In the genomic region with DNA sequence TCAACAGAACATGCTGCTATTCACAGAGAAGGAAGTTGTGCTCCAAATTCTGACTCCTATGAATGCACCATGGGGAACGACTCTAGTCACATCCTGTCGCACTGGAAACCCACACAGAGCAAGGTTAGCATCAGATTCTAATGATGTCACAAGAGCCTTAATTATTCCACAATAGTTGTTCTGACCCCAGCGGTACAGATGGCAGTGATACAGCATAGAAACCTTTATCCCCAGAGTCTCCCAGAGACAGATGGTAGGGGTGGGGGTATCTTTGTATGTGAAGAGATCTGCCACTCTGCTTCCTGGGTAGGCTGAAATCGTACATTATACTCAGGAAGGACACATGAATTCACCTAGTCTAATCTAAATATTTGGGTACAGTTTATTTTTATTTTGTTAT, we compare ENCODE assay signal across 16 mouse cellular contexts.
A peak's percentile ranks its signal among the peaks of the same experiment; 100 is the strongest.
DNase-seq lines count a peak whose midpoint lies in the region; ATAC-seq and TF ChIP-seq lines count a peak whose summit lies in the region.
"Had no signal": no experiment of that assay in that cellular context is flagged by ENCODE, and none has a peak within 500 bp of the region (broad histone marks: within the 10 kb centered on the region; RNA-seq: fewer than 3 reads in every experiment).

No protein-coding gene starts in this region.

- TF ChIP-seq POLR2A in thymus, adult 2 months (IDR thresholded peaks at IDR 0.05; ENCODE audit: control insufficient read depth, extremely low read depth, insufficient read depth, low read length, poor library complexity): no peak

- no peak for DNase-seq in embryonic facial prominence, embryonic 11.5 days (ENCODE audit: low spot score)
- DNase-seq in embryonic facial prominence, embryonic 10.5 days (ENCODE audit: low spot score): no peak
- peak; percentile 22 for DNase-seq in left cerebral cortex, postnatal 4 days
- no peak for DNase-seq in left cerebral cortex, adult 11 months (ENCODE audit: low spot score)
- no peak for DNase-seq in embryonic facial prominence, embryonic 14.5 days (ENCODE audit: low spot score)
- no peak for DNase-seq in midbrain, embryonic 14.5 days
- no peak for DNase-seq in thymus, adult 2 months
- no peak for DNase-seq in stomach, postnatal 0 days (ENCODE audit: low spot score)
- DNase-seq: cerebellum, postnatal 25 days; kidney, adult 18-20 months; kidney, postnatal 10 days; lung, postnatal 10 days; right cerebral cortex, postnatal 4 days; thymus, adult 18-20 months had no signal

- H3K27me3 ChIP-seq in embryonic facial prominence, embryonic 11.5 days (ENCODE audit: control insufficient read depth, insufficient read depth, low read length): no peaks in the 10 kb centered on the region
- no peaks in the 10 kb centered on the region for H3K27me3 ChIP-seq in embryonic facial prominence, embryonic 10.5 days (replicated peaks; ENCODE audit: low read depth, poor library complexity, severe bottlenecking)
- no peaks in the 10 kb centered on the region for H3K27me3 ChIP-seq in embryonic facial prominence, embryonic 14.5 days (replicated peaks; ENCODE audit: control insufficient read depth, insufficient read depth, low read length)
- H3K27me3 ChIP-seq in midbrain, embryonic 14.5 days (ENCODE audit: control insufficient read depth, insufficient read depth, low read length): no peaks in the 10 kb centered on the region
- H3K27me3 ChIP-seq in thymus, adult 2 months (ENCODE audit: control insufficient read depth, insufficient read depth, low read length): no peaks in the 10 kb centered on the region
- no peaks in the 10 kb centered on the region for H3K27me3 ChIP-seq in stomach, postnatal 0 days (ENCODE audit: control insufficient read depth, insufficient read depth, low read length)
- H3K27me3 ChIP-seq: CH12.LX; embryonic facial prominence, embryonic 12.5 days had no signal

- intact Hi-C loops in left cerebral cortex, postnatal 4 days (cut with DNase I): no loop called here

- 0 out of 2 replicates have a peak, but pooled peaks have one; percentile 59 for ATAC-seq in embryonic facial prominence, embryonic 11.5 days (replicated peaks; ENCODE audit: insufficient number of reproducible peaks, low FRiP score, low TSS enrichment, low read depth)
- peak; percentile 84 for ATAC-seq in embryonic facial prominence, embryonic 14.5 days (ENCODE audit: low read depth)
- ATAC-seq in midbrain, embryonic 14.5 days (ENCODE audit: low FRiP score, low TSS enrichment): peak; percentile 63; the same call in 1 of the 2 replicates
- no peak for ATAC-seq in stomach, postnatal 0 days (ENCODE audit: low FRiP score, low TSS enrichment)

- H3K4me3 ChIP-seq in embryonic facial prominence, embryonic 11.5 days (ENCODE audit: low read depth, low read length): no peak overlapping the region
- H3K4me3 ChIP-seq in embryonic facial prominence, embryonic 10.5 days: no peak overlapping the region
- no peak overlapping the region for H3K4me3 ChIP-seq in embryonic facial prominence, embryonic 14.5 days (ENCODE audit: low read depth, low read length)
- H3K4me3 ChIP-seq in midbrain, embryonic 14.5 days (replicated peaks; ENCODE audit: low read depth, low read length): no peak overlapping the region
- no peak overlapping the region for H3K4me3 ChIP-seq in thymus, adult 2 months (ENCODE audit: control insufficient read depth, insufficient read depth, low read length)
- H3K4me3 ChIP-seq in stomach, postnatal 0 days (ENCODE audit: low read depth, low read length): no peak overlapping the region
- H3K4me3 ChIP-seq: embryonic facial prominence, embryonic 12.5 days had no signal

- no peak for TF ChIP-seq EP300 in stomach, postnatal 0 days (optimal IDR thresholded peaks at IDR 0.05)

- H3K9me3 ChIP-seq in embryonic facial prominence, embryonic 11.5 days (replicated peaks; ENCODE audit: control insufficient read depth, low read length): no peaks in the 10 kb centered on the region
- H3K9me3 ChIP-seq in embryonic facial prominence, embryonic 10.5 days: no peaks in the 10 kb centered on the region
- no peaks in the 10 kb centered on the region for H3K9me3 ChIP-seq in embryonic facial prominence, embryonic 14.5 days (ENCODE audit: control insufficient read depth, low read length)
- no peaks in the 10 kb centered on the region for H3K9me3 ChIP-seq in midbrain, embryonic 14.5 days (ENCODE audit: control insufficient read depth, low read length)
- H3K9me3 ChIP-seq in stomach, postnatal 0 days (ENCODE audit: control insufficient read depth, low read length): no peaks in the 10 kb centered on the region
- H3K9me3 ChIP-seq: embryonic facial prominence, embryonic 12.5 days had no signal

- H3K27ac ChIP-seq in embryonic facial prominence, embryonic 11.5 days (replicated peaks; ENCODE audit: low read depth, low read length): no peak overlapping the region
- no peak overlapping the region for H3K27ac ChIP-seq in embryonic facial prominence, embryonic 10.5 days (replicated peaks)
- no peak overlapping the region for H3K27ac ChIP-seq in embryonic facial prominence, embryonic 14.5 days (replicated peaks; ENCODE audit: low read depth, low read length)
- no peak overlapping the region for H3K27ac ChIP-seq in midbrain, embryonic 14.5 days (replicated peaks; ENCODE audit: low read depth, low read length)
- no peak overlapping the region for H3K27ac ChIP-seq in thymus, adult 2 months (ENCODE audit: control insufficient read depth, insufficient read depth, low read length)
- no peak overlapping the region for H3K27ac ChIP-seq in stomach, postnatal 0 days (replicated peaks)
- H3K27ac ChIP-seq: embryonic facial prominence, embryonic 12.5 days had no signal

- H3K9ac ChIP-seq in embryonic facial prominence, embryonic 11.5 days (replicated peaks; ENCODE audit: low read length): no peak overlapping the region
- H3K9ac ChIP-seq in embryonic facial prominence, embryonic 14.5 days (ENCODE audit: low read depth, low read length): no peak overlapping the region
- no peak overlapping the region for H3K9ac ChIP-seq in midbrain, embryonic 14.5 days (replicated peaks; ENCODE audit: low read length)
- H3K9ac ChIP-seq in stomach, postnatal 0 days (ENCODE audit: low read length): no peak overlapping the region
- H3K9ac ChIP-seq: embryonic facial prominence, embryonic 12.5 days had no signal

- 66% methylated on average over 4 of the region's 4 CpGs for WGBS in embryonic facial prominence, embryonic 11.5 days
- WGBS in embryonic facial prominence, embryonic 10.5 days: 74% methylated on average over 4 of the region's 4 CpGs
- WGBS in embryonic facial prominence, embryonic 14.5 days: 71% methylated on average over 4 of the region's 4 CpGs
- 52% methylated on average over 4 of the region's 4 CpGs for WGBS in midbrain, embryonic 14.5 days
- 78% methylated on average over 4 of the region's 4 CpGs for WGBS in thymus, adult 2 months
- WGBS in stomach, postnatal 0 days: 80% methylated on average over 4 of the region's 4 CpGs

- H3K36me3 ChIP-seq in embryonic facial prominence, embryonic 11.5 days (replicated peaks; ENCODE audit: control insufficient read depth, insufficient read depth, low read depth, low read length): no peaks in the 10 kb centered on the region
- no peaks in the 10 kb centered on the region for H3K36me3 ChIP-seq in embryonic facial prominence, embryonic 10.5 days (replicated peaks)
- H3K36me3 ChIP-seq in embryonic facial prominence, embryonic 14.5 days (ENCODE audit: control insufficient read depth, insufficient read depth, low read length): no peaks in the 10 kb centered on the region
- H3K36me3 ChIP-seq in midbrain, embryonic 14.5 days (ENCODE audit: control insufficient read depth, insufficient read depth, low read length): no peaks in the 10 kb centered on the region
- no peaks in the 10 kb centered on the region for H3K36me3 ChIP-seq in thymus, adult 2 months (ENCODE audit: control insufficient read depth, insufficient read depth, low read length)
- H3K36me3 ChIP-seq in stomach, postnatal 0 days (ENCODE audit: control insufficient read depth, insufficient read depth, low read length): no peaks in the 10 kb centered on the region
- H3K36me3 ChIP-seq: embryonic facial prominence, embryonic 12.5 days had no signal

- H3K4me2 ChIP-seq in embryonic facial prominence, embryonic 11.5 days (ENCODE audit: low read depth, low read length): no peak overlapping the region
- no peak overlapping the region for H3K4me2 ChIP-seq in embryonic facial prominence, embryonic 14.5 days (ENCODE audit: low read depth, low read length)
- H3K4me2 ChIP-seq in midbrain, embryonic 14.5 days (ENCODE audit: low read length): no peak overlapping the region
- no peak overlapping the region for H3K4me2 ChIP-seq in stomach, postnatal 0 days (replicated peaks; ENCODE audit: low read depth)
- H3K4me2 ChIP-seq: embryonic facial prominence, embryonic 12.5 days had no signal

- no peaks in the 10 kb centered on the region for H3K4me1 ChIP-seq in embryonic facial prominence, embryonic 11.5 days (ENCODE audit: control insufficient read depth, insufficient read depth, low read length)
- H3K4me1 ChIP-seq in embryonic facial prominence, embryonic 10.5 days: no peaks in the 10 kb centered on the region
- no peaks in the 10 kb centered on the region for H3K4me1 ChIP-seq in embryonic facial prominence, embryonic 14.5 days (ENCODE audit: control insufficient read depth, insufficient read depth, low read length)
- no peaks in the 10 kb centered on the region for H3K4me1 ChIP-seq in midbrain, embryonic 14.5 days (ENCODE audit: control insufficient read depth, insufficient read depth, low read length)
- no peaks in the 10 kb centered on the region for H3K4me1 ChIP-seq in thymus, adult 2 months (replicated peaks; ENCODE audit: control insufficient read depth, insufficient read depth, low read length)
- H3K4me1 ChIP-seq in stomach, postnatal 0 days (replicated peaks; ENCODE audit: control insufficient read depth, insufficient read depth): no peaks in the 10 kb centered on the region
- H3K4me1 ChIP-seq: embryonic facial prominence, embryonic 12.5 days had no signal

- TF ChIP-seq CTCF in thymus, adult 2 months (IDR thresholded peaks at IDR 0.05; ENCODE audit: borderline replicate concordance, control insufficient read depth, extremely low read depth, insufficient read depth, low read length, poor library complexity): no peak
- TF ChIP-seq CTCF in stomach, postnatal 0 days (IDR thresholded peaks at IDR 0.05; ENCODE audit: low read depth): no peak
